Mouse (Mus musculus) embryonic stem cell, embryonic (primary cell): ENCODE results near the gene Galns.

Experiments
- CTCF ChIA-PET, 4 experiments: fragments of 300-600 bp in 2 of 4; fragments of 350-600 bp in 2 of 4; sonication (Branson Sonifier 250); formaldehyde crosslinking; loops; one replicate each; lab custom pipeline; 2022; ENCODE audit warnings: inconsistent platforms in 2 of 4; lab: Charles Lee
- POLR2A ChIA-PET, 4 experiments: fragments of 300-600 bp in 2 of 4; fragments of 350-600 bp in 2 of 4; sonication (Branson Sonifier 250); formaldehyde crosslinking; loops; one replicate each; lab custom pipeline; 2022; ENCODE audit warnings: antibody characterized with exemption in 4 of 4, inconsistent platforms in 1 of 4; lab: Charles Lee

The Galns gene

GRCm38 (mm10) chr8:122618660-122619378, 7.6 kb upstream of the Galns start:
- ChIA-PET POLR2A (interaction anchor here in 3 of 4 experiments (0.6 to 1.1 kb wide), 5 partner anchors 51 to 144 kb away, joined by 3 to 4 read pairs (median 4); partner anchors contain the start of gene Cdt1 (in 1 of the 3)), CTCF (interaction anchor here (0.6 to 1.8 kb wide), 22 partner anchors 8 to 575 kb away, joined by 3 to 12 read pairs (median 4); no protein-coding TSS in a partner anchor)

- ChIA-PET CTCF (interaction anchor here (0.5 to 1.8 kb wide), 39 partner anchors 8 to 909 kb away, joined by 3 to 12 read pairs (median 3); no protein-coding TSS in a partner anchor), POLR2A (interaction anchor here (0.6 to 1.5 kb wide), 10 partner anchors 10 to 403 kb away, joined by 3 to 5 read pairs (median 4); partner anchors contain the start of gene Cdt1 (in 2 of the 4))
Observed at GRCm38 (mm10) chr8:122617947-122618546, 6.8 kb upstream of the Galns start.

DNA sequence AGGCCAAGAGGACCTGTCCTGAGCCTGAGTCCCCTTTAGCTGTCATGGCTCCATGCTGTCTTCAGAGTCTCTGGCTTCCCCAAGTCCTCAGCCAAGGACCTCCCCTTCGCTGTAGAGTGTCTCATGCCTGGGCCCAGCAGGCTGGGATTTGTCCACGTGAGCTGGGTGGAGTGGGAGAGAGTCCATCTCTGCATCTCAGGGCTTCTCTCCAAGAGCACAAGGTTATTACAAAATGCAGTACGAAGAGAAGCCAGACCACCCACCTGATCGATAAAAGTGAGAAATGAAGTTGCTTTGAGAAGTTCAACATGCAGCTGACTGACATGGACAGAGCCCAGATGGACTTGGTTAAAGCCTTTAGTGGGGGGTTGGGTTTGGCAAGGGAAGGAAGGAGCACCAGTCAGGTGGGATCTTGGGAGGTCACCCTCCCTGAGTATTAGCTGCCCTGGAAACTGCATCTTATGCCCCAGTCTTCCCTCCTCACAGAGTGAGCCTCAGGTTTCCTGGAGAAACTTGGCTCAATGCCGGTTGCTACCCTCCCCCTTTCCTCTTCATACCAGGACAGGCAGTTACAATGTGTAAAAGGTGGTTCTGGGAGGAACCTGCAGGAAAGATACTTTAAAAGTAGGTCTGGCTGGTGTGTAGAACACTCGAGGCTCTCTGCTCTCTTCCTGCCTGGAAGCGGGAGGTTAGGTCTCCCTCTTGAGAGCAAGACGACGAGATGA, 5.1 kb upstream of the Galns start:
- ChIA-PET POLR2A (interaction anchor here in 1 of 4 experiments (0.6 to 1.5 kb wide), 6 partner anchors 8 to 489 kb away, joined by 3 to 4 read pairs (median 3); no protein-coding TSS in a partner anchor), CTCF (interaction anchor here in 3 of 4 experiments (0.6 to 0.9 kb wide), 4 partner anchors 61 to 940 kb away, joined by 3 to 4 read pairs (median 3); no protein-coding TSS in a partner anchor)

- POLR2A ChIA-PET, result interaction anchor here (0.6 to 3.1 kb wide), 44 partner anchors 8 to 602 kb away, joined by 3 to 26 read pairs (median 4); partner anchors contain the start of genes Aprt (in 2 of the 4), Cdt1 (in 2 of the 4), Ankrd11 (in 1 of the 4) and Chmp1a (in 1 of the 4)
- CTCF ChIA-PET, result interaction anchor here (0.6 to 1.5 kb wide), 12 partner anchors 11 to 701 kb away, joined by 3 to 5 read pairs (median 3); partner anchors contain the start of gene Pabpn1l (in 1 of the 4)
Observed at GRCm38 (mm10) chr8:122610612-122611277, 518 bp downstream of the Galns start.

- CTCF ChIA-PET, result interaction anchor here in 1 of 4 experiments (1.5 kb wide), 1 partner anchor 14 kb away, joined by 5 read pairs; no protein-coding TSS in a partner anchor
Observed at GRCm38 (mm10) chr8:122610209-122610608, 1.1 kb downstream of the Galns start.

GRCm38 (mm10) chr8:122606810-122607209, 4.5 kb downstream of the Galns start:
- ChIA-PET CTCF (interaction anchor here in 3 of 4 experiments (0.6 to 1.2 kb wide), 4 partner anchors 20 to 746 kb away, joined by 3 to 9 read pairs (median 3); no protein-coding TSS in a partner anchor), POLR2A (interaction anchor here in 2 of 4 experiments (0.6 to 1.2 kb wide), 3 partner anchors 8 to 494 kb away, joined by 3 to 4 read pairs (median 4); no protein-coding TSS in a partner anchor)

More at GRCm38 (mm10) chr8:122610209-122610608, 1.1 kb downstream of the Galns start:
- POLR2A ChIA-PET, result interaction anchor here in 2 of 4 experiments (0.7 to 2.8 kb wide), 12 partner anchors 8 to 602 kb away, joined by 3 to 10 read pairs (median 4); partner anchors contain the start of genes Cdt1 (in 1 of the 2), Chmp1a (in 1 of the 2), Snai3 (in 1 of the 2) and Spata33 (in 1 of the 2)

DNA sequence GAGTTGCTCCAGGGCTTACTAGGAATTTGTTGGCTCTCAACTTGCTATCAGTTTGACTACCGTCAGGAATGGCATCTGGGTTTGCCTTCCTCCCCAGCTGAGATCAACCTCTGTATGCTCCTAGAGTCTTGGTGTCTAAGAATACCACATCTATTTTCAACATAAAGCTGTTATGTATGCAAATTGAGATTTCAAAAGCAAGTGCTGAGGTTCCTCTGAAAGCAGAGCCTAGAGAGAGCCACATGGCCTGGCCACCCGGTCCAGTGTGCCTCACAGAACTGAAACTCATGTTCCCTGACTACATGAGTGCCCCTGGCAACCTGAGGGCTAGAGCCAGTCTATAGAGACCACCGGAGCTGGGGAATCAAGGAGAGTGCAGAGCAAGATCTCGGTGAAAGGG, 5.9 kb downstream of the Galns start:
- ChIA-PET CTCF (interaction anchor here in 3 of 4 experiments (0.6 to 1.1 kb wide), 5 partner anchors 13 to 717 kb away, joined by 3 to 6 read pairs (median 4); no protein-coding TSS in a partner anchor), POLR2A (interaction anchor here in 3 of 4 experiments (0.5 to 1.6 kb wide), 4 partner anchors 31 to 495 kb away, joined by 3 read pairs; no protein-coding TSS in a partner anchor)

DNA sequence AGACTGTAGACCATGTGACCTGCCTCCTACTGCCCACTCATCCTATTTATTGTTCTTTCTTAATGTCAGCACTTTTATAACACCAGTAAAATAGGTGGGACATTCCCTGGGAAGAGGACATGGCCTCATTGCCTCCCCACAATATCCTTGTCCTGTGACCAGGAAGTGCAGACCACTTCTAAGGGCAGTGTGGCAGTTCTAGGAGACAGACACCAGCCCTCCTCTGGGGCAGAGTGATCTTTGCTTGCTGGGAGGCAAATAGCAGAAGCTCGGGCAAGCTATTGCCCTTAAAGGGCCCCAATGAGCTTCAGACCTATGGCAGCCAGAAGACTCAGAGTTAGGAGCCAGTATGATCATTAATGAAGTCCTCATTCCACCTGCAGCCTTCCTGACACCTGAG, 6.6 kb downstream of the Galns start:
- CTCF ChIA-PET, result interaction anchor here in 2 of 4 experiments (0.7 to 1.1 kb wide), 2 partner anchors 18 to 209 kb away, joined by 3 read pairs; no protein-coding TSS in a partner anchor
- POLR2A ChIA-PET, result interaction anchor here in 3 of 4 experiments (0.8 to 1.7 kb wide), 6 partner anchors 11 to 496 kb away, joined by 3 read pairs; partner anchors contain the start of gene Aprt (in 1 of the 3)

GRCm38 (mm10) chr8:122600666-122601065, 10.6 kb downstream of the Galns start:
- ChIA-PET CTCF (interaction anchor here in 2 of 4 experiments (0.6 to 1.1 kb wide), 3 partner anchors 11 to 510 kb away, joined by 3 to 4 read pairs (median 3); partner anchors contain the start of genes Galns (in 1 of the 2) and Trappc2l (in 1 of the 2)), POLR2A (interaction anchor here in 1 of 4 experiments (0.9 to 1.6 kb wide), 4 partner anchors 10 to 33 kb away, joined by 3 to 5 read pairs (median 3); partner anchors contain the start of genes Cdt1 and Galns)

- ChIA-PET CTCF (no interaction called here), POLR2A (interaction anchor here in 1 of 4 experiments (1.1 kb wide), 1 partner anchor 15 kb away, joined by 3 read pairs; the partner anchor contains the start of gene Galns)
Observed at GRCm38 (mm10) chr8:122596031-122596430, 15.2 kb downstream of the Galns start.

- POLR2A ChIA-PET, result interaction anchor here in 2 of 4 experiments (0.5 to 3.0 kb wide), 8 partner anchors 8 to 393 kb away, joined by 3 to 11 read pairs (median 5); partner anchors contain the start of gene Aprt (in 1 of the 2)
- CTCF ChIA-PET, result interaction anchor here in 3 of 4 experiments (0.5 to 1.0 kb wide), 4 partner anchors 14 to 1757 kb away, joined by 3 to 4 read pairs (median 3); no protein-coding TSS in a partner anchor
Observed at GRCm38 (mm10) chr8:122593783-122594507, 17.3 kb downstream of the Galns start.

DNA sequence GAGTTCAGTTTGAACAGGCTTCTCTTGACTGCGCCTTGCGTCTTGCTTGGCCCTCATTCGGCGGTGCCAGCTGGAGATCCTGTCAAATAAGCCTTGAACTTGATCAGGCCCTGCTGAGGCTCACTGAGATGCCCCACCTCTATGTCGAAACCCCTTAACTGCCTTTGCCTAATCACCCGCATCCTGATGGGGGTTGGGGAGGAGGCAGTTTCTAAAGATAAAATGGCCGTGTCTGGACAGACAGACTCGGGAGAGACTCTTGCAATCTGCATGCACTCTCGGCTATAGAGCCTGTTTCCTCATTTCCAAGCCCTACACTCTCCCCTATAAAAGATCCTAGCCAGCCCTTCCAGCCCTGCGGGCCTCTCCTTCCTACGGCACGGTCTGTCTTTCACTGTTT, 18.0 kb downstream of the Galns start:
- POLR2A ChIA-PET, result interaction anchor here in 2 of 4 experiments (0.9 to 3.0 kb wide), 4 partner anchors 10 to 18 kb away, joined by 4 to 11 read pairs (median 8); partner anchors contain the start of gene Aprt (in 1 of the 2)
- CTCF ChIA-PET, result interaction anchor here in 2 of 4 experiments (0.5 to 1.0 kb wide), 2 partner anchors 58 to 298 kb away, joined by 3 to 4 read pairs; no protein-coding TSS in a partner anchor

DNA sequence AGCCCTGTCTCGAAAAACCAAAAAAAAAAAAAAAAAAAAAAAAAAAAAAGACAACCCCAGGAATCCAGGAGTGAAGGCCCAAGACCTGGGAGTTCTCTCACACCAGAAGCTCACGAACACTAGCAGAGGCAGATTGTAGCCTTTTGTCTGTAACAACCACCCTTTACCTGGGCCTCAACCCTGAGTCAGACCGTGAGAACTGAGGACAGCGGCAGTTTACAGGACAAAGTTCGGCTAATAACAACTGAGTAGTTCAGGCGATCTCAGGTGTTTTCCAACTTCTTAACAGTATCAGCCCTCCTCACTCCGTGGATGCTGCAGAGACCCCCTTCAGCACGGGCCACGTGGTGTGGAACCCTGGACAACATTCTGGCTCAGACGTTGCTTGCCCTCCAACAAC, 24.5 kb downstream of the Galns start:
- ChIA-PET CTCF (interaction anchor here in 3 of 4 experiments (0.6 to 1.1 kb wide), 4 partner anchors 18 to 1640 kb away, joined by 3 to 6 read pairs (median 4); no protein-coding TSS in a partner anchor), POLR2A (interaction anchor here in 3 of 4 experiments (0.7 to 4.3 kb wide), 9 partner anchors 9 to 646 kb away, joined by 3 to 27 read pairs (median 4); partner anchors contain the start of genes Galns (in 2 of the 3), Trappc2l (in 2 of the 3) and Aprt (in 1 of the 3))

GRCm38 (mm10) chr8:122586171-122586570, 25.1 kb downstream of the Galns start:
- CTCF ChIA-PET, result interaction anchor here in 2 of 4 experiments (0.6 to 1.1 kb wide), 5 partner anchors 19 to 753 kb away, joined by 3 to 4 read pairs (median 3); partner anchors contain the start of gene Piezo1 (in 1 of the 2)
- POLR2A ChIA-PET, result interaction anchor here in 3 of 4 experiments (0.7 to 7.7 kb wide), 14 partner anchors 8 to 143 kb away, joined by 3 to 92 read pairs (median 4); partner anchors contain the start of genes Cdt1 (in 2 of the 3), Galns (in 2 of the 3), Trappc2l (in 2 of the 3) and Aprt (in 1 of the 3)
